Mouse (Mus musculus) olfactory bulb, adult 2 months (tissue): ENCODE results near the gene Zfyve28. TPM values are rescaled to one million over a fixed set of nuclear protein-coding genes. Genes with fewer than 3 reads are reported as not detected.
A peak's percentile ranks its signal among the peaks of the same experiment; 100 is the strongest.

Experiments
- H3K27ac ChIP-seq: fragments of 200-500 bp; 2 replicates; pipeline ENCODE4 v1.5.1; 2012; ENCODE audit warnings: low read depth, low read length; ENCODE audit not compliant: insufficient read depth
- H3K4me1 ChIP-seq: fragments of 200-500 bp; 2 replicates; pipeline ENCODE4 v1.6.1; 2012; ENCODE audit warnings: low read length; ENCODE audit not compliant: control insufficient read depth, insufficient read depth
- H3K4me3 ChIP-seq: fragments of 200-500 bp; 2 replicates; pipeline ENCODE4 v1.5.1; 2012; ENCODE audit warnings: mild to moderate bottlenecking, low read depth, low read length, moderate library complexity; ENCODE audit not compliant: insufficient read depth
- CTCF ChIP-seq: fragments of 200-500 bp; IDR thresholded peaks from 2 replicates; pipeline ENCODE4 v1.5.1; 2012; ENCODE audit warnings: low read depth, mild to moderate bottlenecking, low read length, moderate library complexity; ENCODE audit not compliant: insufficient read depth
- POLR2A ChIP-seq: fragments of 200-500 bp; IDR thresholded peaks from 2 replicates; pipeline ENCODE4 v1.6.1; 2012; ENCODE audit warnings: mild to moderate bottlenecking, low read depth, low read length, moderate library complexity; ENCODE audit not compliant: insufficient read depth
- WGBS: fragments of 180-500 bp; shearing (Covaris S2); methylation state at CpG from one replicate; pipeline ENCODE4 v1.1.7; 2018; 5-methylcytosine and 5-hydroxymethylcytosine counted together
- polyA plus RNA-seq: library from polyadenylated mRNA; stranded (reverse); fragments of >200 nt; gene quantifications from 2 replicates; pipeline ENCODE4 v1.2.4, GENCODE M21; 2012; ENCODE audit warnings: low replicate concordance; ENCODE audit not compliant: missing spikeins, insufficient read depth, insufficient read length

The Zfyve28 gene
- polyA plus RNA-seq, 1 experiment = not detected

- peaks cover 7% of the 10 kb centered on the region for H3K4me1 ChIP-seq
- H3K4me3 ChIP-seq = no peak overlapping the region
- no peak overlapping the region for H3K27ac ChIP-seq
- WGBS = 62% methylated on average over 1 of the region's 1 CpGs
- TF ChIP-seq CTCF = no peak
- TF ChIP-seq POLR2A = no peak
Observed at GRCm38 (mm10) chr5:34194426-34194825, 93.8 kb downstream of the Zfyve28 start.

- H3K4me3 ChIP-seq = no peak overlapping the region
- H3K27ac ChIP-seq = no peak overlapping the region
- TF ChIP-seq CTCF (peak; percentile 32; the same call in 1 of the 2 replicates), POLR2A (no peak)
- 58% methylated on average over 4 of the region's 4 CpGs for WGBS
- peaks cover 16% of the 10 kb centered on the region for H3K4me1 ChIP-seq
Observed at GRCm38 (mm10) chr5:34191843-34192242, 96.4 kb downstream of the Zfyve28 start.

GRCm38 (mm10) chr5:34191021-34191420 lies 97.2 kb downstream of the Zfyve28 start:
- peaks cover 23% of the 10 kb centered on the region for H3K4me1 ChIP-seq
- no peak for TF ChIP-seq CTCF
- no peak for TF ChIP-seq POLR2A
- no peak overlapping the region for H3K4me3 ChIP-seq
- no peak overlapping the region for H3K27ac ChIP-seq
- WGBS = 59% methylated on average over 4 of the region's 4 CpGs

GRCm38 (mm10) chr5:34189521-34189920 lies 98.7 kb downstream of the Zfyve28 start:
- Histone ChIP-seq H3K4me3 (no peak overlapping the region), H3K4me1 (peaks cover 33% of the 10 kb centered on the region), H3K27ac (no peak overlapping the region)
- 57% methylated on average over 1 of the region's 1 CpGs for WGBS
- TF ChIP-seq CTCF = no peak
- TF ChIP-seq POLR2A = no peak

GRCm38 (mm10) chr5:34188856-34189255 lies 99.4 kb downstream of the Zfyve28 start:
- Histone ChIP-seq H3K27ac (peak overlapping the region; percentile 90; the same call in 1 of the 2 replicates), H3K4me3 (no peak overlapping the region), H3K4me1 (peaks cover 37% of the 10 kb centered on the region)
- 81% methylated on average over 2 of the region's 2 CpGs for WGBS
- TF ChIP-seq POLR2A (no peak), CTCF (no peak)

GRCm38 (mm10) chr5:34187601-34188316 lies 100.5 kb downstream of the Zfyve28 start, which contains the start of gene Mxd4:
Mxd4 (minus strand) TSS chr5:34187720.
- 0 out of 2 replicates have a peak, but pooled peaks have one; percentile 15 for TF ChIP-seq CTCF
- TF ChIP-seq POLR2A = peak; percentile 77
- H3K4me1 ChIP-seq = peaks cover 47% of the 10 kb centered on the region
- WGBS = under 1% methylated on average over 60 of the region's 60 CpGs
- H3K4me3 ChIP-seq = peak within 1 kb of the TSS; percentile 85
- peak within 1 kb of the TSS; percentile 90 for H3K27ac ChIP-seq

DNA sequence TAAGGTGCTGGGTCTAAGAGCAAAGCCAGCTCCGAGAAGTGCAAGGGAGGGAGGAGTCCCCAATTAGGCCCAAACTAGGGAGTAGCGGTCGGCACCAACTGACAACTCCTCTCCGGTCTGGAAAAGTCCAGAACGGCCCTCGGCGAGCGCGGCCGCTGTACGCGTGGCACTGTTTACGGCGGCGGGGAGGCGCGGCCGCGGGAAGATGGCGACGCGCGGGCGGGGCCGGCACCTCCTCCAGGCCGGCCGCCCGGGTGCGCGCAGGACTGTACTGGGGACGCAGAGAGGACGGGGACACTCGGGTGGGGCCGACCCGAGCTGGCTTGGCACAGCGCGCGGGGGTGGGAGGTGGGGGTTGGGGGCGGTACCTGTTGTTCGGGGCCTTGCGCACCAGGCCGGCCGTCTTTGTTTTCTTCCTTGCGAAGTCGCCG lies 101.3 kb downstream of the Zfyve28 start:
- 1% methylated on average over 46 of the region's 46 CpGs for WGBS
- TF ChIP-seq POLR2A = no peak
- no peak for TF ChIP-seq CTCF
- peaks cover 53% of the 10 kb centered on the region for H3K4me1 ChIP-seq

GRCm38 (mm10) chr5:34186391-34186790 lies 101.9 kb downstream of the Zfyve28 start:
- TF ChIP-seq POLR2A = no peak
- no peak for TF ChIP-seq CTCF
- peak overlapping the region; percentile 85 for H3K4me3 ChIP-seq
- WGBS = 20% methylated on average over 2 of the region's 2 CpGs
- no peak overlapping the region for H3K27ac ChIP-seq
- H3K4me1 ChIP-seq = peaks cover 55% of the 10 kb centered on the region

More for the DNA sequence above, 101.3 kb downstream of the Zfyve28 start:
- peak overlapping the region; percentile 71; the same call in 1 of the 2 replicates for H3K27ac ChIP-seq
- peak overlapping the region; percentile 85 for H3K4me3 ChIP-seq

DNA sequence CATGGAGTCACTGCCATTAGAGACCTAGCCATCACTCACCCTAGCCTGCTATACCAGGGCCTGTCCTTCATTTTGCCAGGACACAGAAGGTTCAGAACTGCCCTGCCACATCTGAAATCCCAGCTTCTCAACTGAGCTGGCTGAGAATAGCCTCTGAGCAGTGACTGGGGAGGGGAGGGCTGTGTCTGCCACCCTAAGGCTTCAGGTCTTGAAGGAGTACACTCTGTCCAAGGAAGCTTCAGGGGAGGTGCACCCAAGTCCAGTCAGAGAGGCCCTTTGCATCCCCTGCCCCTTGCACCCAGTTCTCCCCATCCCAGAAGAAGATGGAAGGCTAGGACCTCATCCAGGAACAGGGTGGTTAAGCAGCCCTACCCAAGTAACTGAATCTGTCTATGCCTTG lies 102.5 kb downstream of the Zfyve28 start:
- Histone ChIP-seq H3K27ac (no peak overlapping the region), H3K4me1 (peaks cover 55% of the 10 kb centered on the region), H3K4me3 (peak overlapping the region; percentile 85)
- no peak for TF ChIP-seq CTCF
- TF ChIP-seq POLR2A = no peak
